ENCODE assay signal across 8 mouse cellular contexts in genomic region chr3:134236414-134237112, GRCm38 (mm10). TPM values are rescaled to one million over a fixed set of nuclear protein-coding genes. Genes with fewer than 3 reads are reported as not detected.
DNase-seq lines count a peak whose midpoint lies in the region; ATAC-seq and TF ChIP-seq lines count a peak whose summit lies in the region.

Gene Cxxc4, plus strand, starts transcription at chr3:134236484.

- H3K9me3 ChIP-seq in kidney, embryonic 14.5 days (ENCODE audit: control insufficient read depth, low read length), result no peaks in the 10 kb centered on the region
- H3K9me3 ChIP-seq in heart, embryonic 14.5 days (ENCODE audit: control insufficient read depth, low read length), result no peaks in the 10 kb centered on the region
- no peaks in the 10 kb centered on the region for H3K9me3 ChIP-seq in limb, embryonic 13.5 days
- H3K9me3 ChIP-seq in stomach, postnatal 0 days (ENCODE audit: control insufficient read depth, low read length), result no peaks in the 10 kb centered on the region

- TF ChIP-seq EP300 in stomach, postnatal 0 days (optimal IDR thresholded peaks at IDR 0.05), result no peak

- peak within 1 kb of the TSS; percentile 52 for H3K4me3 ChIP-seq in kidney, embryonic 14.5 days (ENCODE audit: low read length)
- peak within 1 kb of the TSS; percentile 45 to 72 for H3K4me3 ChIP-seq in heart, embryonic 14.5 days (ENCODE audit: control insufficient read depth in 1 of 2, insufficient read depth in 1 of 2, low read depth in 1 of 2, low read length in 2 of 2)
- peak within 1 kb of the TSS; percentile 56 for H3K4me3 ChIP-seq in limb, embryonic 13.5 days
- H3K4me3 ChIP-seq in stomach, postnatal 0 days (ENCODE audit: low read depth, low read length), result peak within 1 kb of the TSS; percentile 52

- peak within 1 kb of the TSS; percentile 60 for H3K9ac ChIP-seq in kidney, embryonic 14.5 days (ENCODE audit: low read depth, low read length)
- H3K9ac ChIP-seq in heart, embryonic 14.5 days (ENCODE audit: low read length), result peak within 1 kb of the TSS; percentile 60
- peak within 1 kb of the TSS; percentile 67 for H3K9ac ChIP-seq in limb, embryonic 13.5 days
- peak within 1 kb of the TSS; percentile 51 for H3K9ac ChIP-seq in stomach, postnatal 0 days (ENCODE audit: low read length)

- H3K4me2 ChIP-seq in kidney, embryonic 14.5 days (replicated peaks; ENCODE audit: low read depth, low read length), result peak within 1 kb of the TSS; percentile 53
- H3K4me2 ChIP-seq in heart, embryonic 14.5 days (ENCODE audit: low read length), result peak within 1 kb of the TSS; percentile 73
- peak within 1 kb of the TSS; percentile 69 for H3K4me2 ChIP-seq in limb, embryonic 13.5 days (replicated peaks)
- H3K4me2 ChIP-seq in stomach, postnatal 0 days (replicated peaks; ENCODE audit: low read depth), result peak within 1 kb of the TSS; percentile 78

- no peaks in the 10 kb centered on the region for H3K36me3 ChIP-seq in kidney, embryonic 14.5 days (ENCODE audit: control insufficient read depth, insufficient read depth, low read length)
- H3K36me3 ChIP-seq in heart, embryonic 14.5 days (ENCODE audit: control insufficient read depth, insufficient read depth, low read length), result no peaks in the 10 kb centered on the region
- H3K36me3 ChIP-seq in limb, embryonic 13.5 days, result no peaks in the 10 kb centered on the region
- no peaks in the 10 kb centered on the region for H3K36me3 ChIP-seq in stomach, postnatal 0 days (ENCODE audit: control insufficient read depth, insufficient read depth, low read length)

- H3K27me3 ChIP-seq in kidney, embryonic 14.5 days (ENCODE audit: control insufficient read depth, insufficient read depth, low read length), result no peaks in the 10 kb centered on the region
- no peaks in the 10 kb centered on the region for H3K27me3 ChIP-seq in heart, embryonic 14.5 days (ENCODE audit: control insufficient read depth, insufficient read depth, low read length)
- H3K27me3 ChIP-seq in limb, embryonic 13.5 days, result no peaks in the 10 kb centered on the region
- H3K27me3 ChIP-seq in stomach, postnatal 0 days (ENCODE audit: control insufficient read depth, insufficient read depth, low read length), result no peaks in the 10 kb centered on the region

- peaks cover 7% of the 10 kb centered on the region; the same call in 1 of the 2 replicates for H3K4me1 ChIP-seq in kidney, embryonic 14.5 days (ENCODE audit: control insufficient read depth, insufficient read depth, low read length)
- peaks cover 0 to 18% of the 10 kb centered on the region in 2 experiments; a peak in 2 of 4 replicates for H3K4me1 ChIP-seq in heart, embryonic 14.5 days (ENCODE audit: control insufficient read depth in 2 of 2, insufficient read depth in 2 of 2, low read length in 2 of 2)
- H3K4me1 ChIP-seq in limb, embryonic 13.5 days, result peaks cover 15% of the 10 kb centered on the region
- no peaks in the 10 kb centered on the region for H3K4me1 ChIP-seq in stomach, postnatal 0 days (replicated peaks; ENCODE audit: control insufficient read depth, insufficient read depth)

- ATAC-seq in kidney, embryonic 14.5 days (ENCODE audit: low FRiP score, low TSS enrichment), result peak; percentile 63; the same call in 1 of the 2 replicates
- no peak; the same call in 1 of the 2 replicates for ATAC-seq in heart, embryonic 14.5 days (ENCODE audit: insufficient number of reproducible peaks, insufficient read depth, low FRiP score, low read depth)
- ATAC-seq in limb, embryonic 13.5 days (ENCODE audit: low FRiP score, low read depth), result peak; percentile 82
- ATAC-seq in stomach, postnatal 0 days (ENCODE audit: low FRiP score, low TSS enrichment), result no peak

- peak within 1 kb of the TSS; percentile 89 for H3K27ac ChIP-seq in kidney, embryonic 14.5 days (ENCODE audit: low read depth, low read length)
- peak within 1 kb of the TSS; percentile 67 to 81 for H3K27ac ChIP-seq in heart, embryonic 14.5 days (replicated peaks in 1 of 2; ENCODE audit: control insufficient read depth in 1 of 2, insufficient read depth in 1 of 2, low read depth in 2 of 2, low read length in 2 of 2)
- H3K27ac ChIP-seq in limb, embryonic 13.5 days, result peak within 1 kb of the TSS; percentile 76
- H3K27ac ChIP-seq in stomach, postnatal 0 days (replicated peaks), result peak within 1 kb of the TSS; percentile 70

- TF ChIP-seq CTCF in stomach, postnatal 0 days (IDR thresholded peaks at IDR 0.05; ENCODE audit: low read depth), result no peak

- no peak for DNase-seq in kidney, postnatal 14 days
- DNase-seq in cerebellum, adult 9-10 months, result peak; percentile 58
- no peak for DNase-seq in stomach, postnatal 0 days (ENCODE audit: low spot score)
- DNase-seq in right cerebral cortex, postnatal 4 days, result no peak
- DNase-seq in kidney, adult 8-10 months, result no peak

- under 1% methylated on average over 12 of the region's 22 CpGs for WGBS in kidney, embryonic 14.5 days
- WGBS in heart, embryonic 14.5 days, result 3% methylated on average over 12 of the region's 22 CpGs
- WGBS in limb, embryonic 13.5 days, result under 1% methylated on average over 9 of the region's 22 CpGs
- 6% methylated on average over 17 of the region's 22 CpGs for WGBS in stomach, postnatal 0 days

RNA-seq across cellular contexts. Expression of gene Cxxc4, which starts in this region (rescaled TPM):
- polyA plus RNA-seq in kidney, embryonic 14.5 days (2014; fragmentation: Nextera tagmentation; extraction: Ambion mirVana), result 8.4 and 9.0 TPM in 2 replicates
- polyA plus RNA-seq in heart, embryonic 14.5 days (2014; fragmentation: Nextera tagmentation; extraction: Ambion mirVana), result 5.4 and 6.2 TPM in 2 replicates
- 7.7 and 8.0 TPM in 2 replicates for polyA plus RNA-seq in limb, embryonic 13.5 days (2015; fragmentation: Nextera tagmentation; extraction: Ambion mirVana)
- 3.8 and 4.5 TPM in 2 replicates for polyA plus RNA-seq in stomach, postnatal 0 days (2015; fragmentation: Nextera tagmentation; extraction: Ambion mirVana)

Comparison
In these comparisons a context has a peak if more than half of its experiments do, and no peak if none do; other contexts are left out.
1. ATAC-seq: peak in kidney, embryonic 14.5 days (single experiment) and limb, embryonic 13.5 days (single experiment); none in heart, embryonic 14.5 days (single experiment) and stomach, postnatal 0 days (single experiment).
2. Peak in every context shown above with its lines, with median percentiles within 50 percentile points of each other: H3K27ac ChIP-seq, H3K4me2 ChIP-seq, H3K4me3 ChIP-seq and H3K9ac ChIP-seq.